Mouse (Mus musculus): Measurements from ENCODE around the gene Mrpl28.

GRCm38 (mm10) chr17:26119766-26120710 is 3.3 kb upstream of the Mrpl28 start:
- no peak for TF ChIP-seq GATA1 (IDR thresholded peaks at IDR 0.05; ENCODE audit: borderline replicate concordance, low read length)
- TF ChIP-seq CTCF (IDR thresholded peaks at IDR 0.05; ENCODE audit: low read depth, low read length): peak; percentile 79
- no peak for TF ChIP-seq TAL1 (conservative IDR thresholded peaks at IDR 0.05; ENCODE audit: low read depth, low read length)

Measured in G1E (cell line).